Mouse (Mus musculus): Measurements from ENCODE around the gene Arhgap44. TPM values are rescaled to one million over a fixed set of nuclear protein-coding genes. Genes with fewer than 3 reads are reported as not detected.
A peak's percentile ranks its signal among the peaks of the same experiment; 100 is the strongest.

Gene Arhgap44
- polyA plus RNA-seq, 1 experiment from 2014 or later: 7.4 TPM

- H3K27ac ChIP-seq (ENCODE audit: low read length): no peak overlapping the region
- H3K36me3 ChIP-seq (ENCODE audit: insufficient read depth, low read length): no peaks in the 10 kb centered on the region
- no peaks in the 10 kb centered on the region for H3K27me3 ChIP-seq (ENCODE audit: insufficient read depth, low read length)
- ATAC-seq (ENCODE audit: low FRiP score, low TSS enrichment): no peak
- peaks cover 4% of the 10 kb centered on the region; the same call in 1 of the 2 replicates for H3K4me1 ChIP-seq (ENCODE audit: insufficient read depth, low read length)
- 85% methylated on average over 5 of the region's 5 CpGs for WGBS
- no peak overlapping the region for H3K4me3 ChIP-seq (ENCODE audit: low read length)
- H3K4me2 ChIP-seq (replicated peaks; ENCODE audit: low read depth, low read length): no peak overlapping the region
- no peak overlapping the region for H3K9ac ChIP-seq (replicated peaks; ENCODE audit: low read length)
- no peaks in the 10 kb centered on the region for H3K9me3 ChIP-seq (ENCODE audit: low read length)
Observed at GRCm38 (mm10) chr11:65096866-65097265, 65.9 kb downstream of the Arhgap44 start.

- Histone ChIP-seq H3K4me3 (ENCODE audit: low read length) (no peak overlapping the region), H3K36me3 (ENCODE audit: insufficient read depth, low read length) (peaks cover 3% of the 10 kb centered on the region; the same call in 1 of the 2 replicates), H3K27me3 (ENCODE audit: insufficient read depth, low read length) (no peaks in the 10 kb centered on the region), H3K27ac (ENCODE audit: low read length) (no peak overlapping the region), H3K9me3 (ENCODE audit: low read length) (peaks cover 3% of the 10 kb centered on the region; the same call in 1 of the 2 replicates), H3K9ac (replicated peaks; ENCODE audit: low read length) (no peak overlapping the region), H3K4me2 (replicated peaks; ENCODE audit: low read depth, low read length) (no peak overlapping the region), H3K4me1 (ENCODE audit: insufficient read depth, low read length) (peaks cover 4% of the 10 kb centered on the region; the same call in 1 of the 2 replicates)
- no peak for ATAC-seq (ENCODE audit: low FRiP score, low TSS enrichment)
- 73% methylated on average over 8 of the region's 8 CpGs for WGBS
Observed at GRCm38 (mm10) chr11:65092851-65093250, 69.9 kb downstream of the Arhgap44 start.

- Histone ChIP-seq H3K4me1 (ENCODE audit: insufficient read depth, low read length) (no peaks in the 10 kb centered on the region), H3K9ac (replicated peaks; ENCODE audit: low read length) (no peak overlapping the region), H3K27me3 (ENCODE audit: insufficient read depth, low read length) (no peaks in the 10 kb centered on the region), H3K36me3 (ENCODE audit: insufficient read depth, low read length) (peaks cover 3% of the 10 kb centered on the region; the same call in 1 of the 2 replicates), H3K9me3 (ENCODE audit: low read length) (peaks cover 3% of the 10 kb centered on the region; the same call in 1 of the 2 replicates), H3K27ac (ENCODE audit: low read length) (no peak overlapping the region), H3K4me2 (replicated peaks; ENCODE audit: low read depth, low read length) (no peak overlapping the region), H3K4me3 (ENCODE audit: low read length) (no peak overlapping the region)
- 92% methylated on average over 6 of the region's 6 CpGs for WGBS
- ATAC-seq (ENCODE audit: low FRiP score, low TSS enrichment): no peak
Observed at GRCm38 (mm10) chr11:65090386-65090785, 72.4 kb downstream of the Arhgap44 start.

GRCm38 (mm10) chr11:65089982-65090381 lies 72.8 kb downstream of the Arhgap44 start:
- H3K36me3 ChIP-seq (ENCODE audit: insufficient read depth, low read length): peaks cover 3% of the 10 kb centered on the region; the same call in 1 of the 2 replicates
- ATAC-seq (ENCODE audit: low FRiP score, low TSS enrichment): no peak

GRCm38 (mm10) chr11:65089282-65089681 lies 73.5 kb downstream of the Arhgap44 start:
- H3K4me3 ChIP-seq (ENCODE audit: low read length): no peak overlapping the region
- no peak overlapping the region for H3K9ac ChIP-seq (replicated peaks; ENCODE audit: low read length)
- no peaks in the 10 kb centered on the region for H3K27me3 ChIP-seq (ENCODE audit: insufficient read depth, low read length)
- 94% methylated on average over 6 of the region's 6 CpGs for WGBS
- H3K9me3 ChIP-seq (ENCODE audit: low read length): peaks cover 3% of the 10 kb centered on the region; the same call in 1 of the 2 replicates
- no peak overlapping the region for H3K27ac ChIP-seq (ENCODE audit: low read length)
- no peaks in the 10 kb centered on the region for H3K4me1 ChIP-seq (ENCODE audit: insufficient read depth, low read length)
- H3K4me2 ChIP-seq (replicated peaks; ENCODE audit: low read depth, low read length): no peak overlapping the region
- ATAC-seq (ENCODE audit: low FRiP score, low TSS enrichment): no peak
- peaks cover 3% of the 10 kb centered on the region; the same call in 1 of the 2 replicates for H3K36me3 ChIP-seq (ENCODE audit: insufficient read depth, low read length)

More at GRCm38 (mm10) chr11:65089982-65090381, 72.8 kb downstream of the Arhgap44 start:
- H3K27ac ChIP-seq (ENCODE audit: low read length): no peak overlapping the region
- peaks cover 3% of the 10 kb centered on the region; the same call in 1 of the 2 replicates for H3K9me3 ChIP-seq (ENCODE audit: low read length)
- H3K4me3 ChIP-seq (ENCODE audit: low read length): no peak overlapping the region
- no peaks in the 10 kb centered on the region for H3K4me1 ChIP-seq (ENCODE audit: insufficient read depth, low read length)
- WGBS: 80% methylated on average over 3 of the region's 3 CpGs
- no peaks in the 10 kb centered on the region for H3K27me3 ChIP-seq (ENCODE audit: insufficient read depth, low read length)
- no peak overlapping the region for H3K9ac ChIP-seq (replicated peaks; ENCODE audit: low read length)
- H3K4me2 ChIP-seq (replicated peaks; ENCODE audit: low read depth, low read length): no peak overlapping the region

GRCm38 (mm10) chr11:65088451-65089222 lies 74.1 kb downstream of the Arhgap44 start:
- ATAC-seq (ENCODE audit: low FRiP score, low TSS enrichment): 0 out of 2 replicates have a peak, but pooled peaks have one; percentile 31
- Histone ChIP-seq H3K27me3 (ENCODE audit: insufficient read depth, low read length) (no peaks in the 10 kb centered on the region), H3K4me3 (ENCODE audit: low read length) (no peak overlapping the region), H3K9me3 (ENCODE audit: low read length) (peaks cover 3% of the 10 kb centered on the region; the same call in 1 of the 2 replicates), H3K4me2 (replicated peaks; ENCODE audit: low read depth, low read length) (no peak overlapping the region), H3K9ac (replicated peaks; ENCODE audit: low read length) (no peak overlapping the region), H3K27ac (ENCODE audit: low read length) (no peak overlapping the region), H3K4me1 (ENCODE audit: insufficient read depth, low read length) (no peaks in the 10 kb centered on the region), H3K36me3 (ENCODE audit: insufficient read depth, low read length) (peaks cover 3% of the 10 kb centered on the region; the same call in 1 of the 2 replicates)
- 35% methylated on average over 5 of the region's 5 CpGs for WGBS

- no peaks in the 10 kb centered on the region for H3K9me3 ChIP-seq (ENCODE audit: low read length)
- no peaks in the 10 kb centered on the region for H3K36me3 ChIP-seq (ENCODE audit: insufficient read depth, low read length)
- no peak overlapping the region for H3K27ac ChIP-seq (ENCODE audit: low read length)
- no peak for ATAC-seq (ENCODE audit: low FRiP score, low TSS enrichment)
- H3K4me1 ChIP-seq (ENCODE audit: insufficient read depth, low read length): no peaks in the 10 kb centered on the region
- no peak overlapping the region for H3K4me3 ChIP-seq (ENCODE audit: low read length)
- no peaks in the 10 kb centered on the region for H3K27me3 ChIP-seq (ENCODE audit: insufficient read depth, low read length)
- 86% methylated on average over 8 of the region's 8 CpGs for WGBS
- H3K9ac ChIP-seq (replicated peaks; ENCODE audit: low read length): no peak overlapping the region
- H3K4me2 ChIP-seq (replicated peaks; ENCODE audit: low read depth, low read length): no peak overlapping the region
Observed at GRCm38 (mm10) chr11:65080761-65081160, 82.0 kb downstream of the Arhgap44 start.

GRCm38 (mm10) chr11:65080274-65080673 lies 82.5 kb downstream of the Arhgap44 start:
- Histone ChIP-seq H3K9me3 (ENCODE audit: low read length) (no peaks in the 10 kb centered on the region), H3K36me3 (ENCODE audit: insufficient read depth, low read length) (no peaks in the 10 kb centered on the region), H3K27me3 (ENCODE audit: insufficient read depth, low read length) (no peaks in the 10 kb centered on the region), H3K4me3 (ENCODE audit: low read length) (no peak overlapping the region), H3K27ac (ENCODE audit: low read length) (no peak overlapping the region), H3K9ac (replicated peaks; ENCODE audit: low read length) (no peak overlapping the region), H3K4me2 (replicated peaks; ENCODE audit: low read depth, low read length) (no peak overlapping the region), H3K4me1 (ENCODE audit: insufficient read depth, low read length) (no peaks in the 10 kb centered on the region)
- ATAC-seq (ENCODE audit: low FRiP score, low TSS enrichment): no peak
- 92% methylated on average over 3 of the region's 3 CpGs for WGBS

GRCm38 (mm10) chr11:65069609-65070008 lies 93.2 kb downstream of the Arhgap44 start:
- Histone ChIP-seq H3K4me2 (replicated peaks; ENCODE audit: low read depth, low read length) (no peak overlapping the region), H3K4me1 (ENCODE audit: insufficient read depth, low read length) (no peaks in the 10 kb centered on the region), H3K27ac (ENCODE audit: low read length) (no peak overlapping the region), H3K27me3 (ENCODE audit: insufficient read depth, low read length) (no peaks in the 10 kb centered on the region), H3K9ac (replicated peaks; ENCODE audit: low read length) (no peak overlapping the region), H3K36me3 (ENCODE audit: insufficient read depth, low read length) (peaks cover 5% of the 10 kb centered on the region; the same call in 1 of the 2 replicates), H3K9me3 (ENCODE audit: low read length) (no peaks in the 10 kb centered on the region), H3K4me3 (ENCODE audit: low read length) (no peak overlapping the region)
- WGBS: 87% methylated on average over 5 of the region's 5 CpGs
- ATAC-seq (ENCODE audit: low FRiP score, low TSS enrichment): no peak

- WGBS: 90% methylated on average over 4 of the region's 4 CpGs
- H3K27ac ChIP-seq (ENCODE audit: low read length): no peak overlapping the region
- no peak overlapping the region for H3K9ac ChIP-seq (replicated peaks; ENCODE audit: low read length)
- no peaks in the 10 kb centered on the region for H3K4me1 ChIP-seq (ENCODE audit: insufficient read depth, low read length)
- no peak for ATAC-seq (ENCODE audit: low FRiP score, low TSS enrichment)
- no peak overlapping the region for H3K4me3 ChIP-seq (ENCODE audit: low read length)
- no peaks in the 10 kb centered on the region for H3K9me3 ChIP-seq (ENCODE audit: low read length)
- H3K4me2 ChIP-seq (replicated peaks; ENCODE audit: low read depth, low read length): no peak overlapping the region
- no peaks in the 10 kb centered on the region for H3K27me3 ChIP-seq (ENCODE audit: insufficient read depth, low read length)
- peaks cover 5% of the 10 kb centered on the region; the same call in 1 of the 2 replicates for H3K36me3 ChIP-seq (ENCODE audit: insufficient read depth, low read length)
Observed at GRCm38 (mm10) chr11:65069051-65069450, 93.7 kb downstream of the Arhgap44 start.

Data from kidney, embryonic 16.5 days (tissue).